Mouse (Mus musculus) CH12.LX (cell line): Measurements from ENCODE around the gene Hsbp1. TPM values are rescaled to one million over a fixed set of nuclear protein-coding genes. Genes with fewer than 3 reads are reported as not detected.

Source experiments
- DNase-seq: peaks from one replicate; pipeline ENCODE4 v3.0.0-alpha.2; 2013; ENCODE audit errors: extremely low read depth
- H3K27ac ChIP-seq: 2 replicates; pipeline ENCODE4 v1.5.1; 2012; ENCODE audit warnings: low read depth, mild to moderate bottlenecking, control low read depth, moderate library complexity; ENCODE audit not compliant: insufficient read depth
- H3K27me3 ChIP-seq: replicated peaks from 2 replicates; pipeline ENCODE3; 2012; ENCODE audit warnings: inconsistent platforms
- H3K36me3 ChIP-seq, 2 experiments: replicated peaks in 1 of 2; 2 replicates each; pipeline versions ENCODE3 to v1.6.1; 2012; ENCODE audit warnings: inconsistent platforms in 1 of 2, low read length in 1 of 2, mild to moderate bottlenecking in 1 of 2, mixed read lengths in 1 of 2, moderate library complexity in 1 of 2; ENCODE audit not compliant: control insufficient read depth in 1 of 2, insufficient read depth in 1 of 2
- H3K4me1 ChIP-seq, 2 experiments: 2 replicates each; pipeline ENCODE4 v1.6.1; 2012; ENCODE audit warnings: inconsistent platforms in 1 of 2, moderate library complexity in 1 of 2; ENCODE audit not compliant: insufficient read depth in 2 of 2, control insufficient read depth in 1 of 2
- H3K4me2 ChIP-seq: 2 replicates; pipeline ENCODE4 v1.6.1; 2012; ENCODE audit warnings: low read depth, mild to moderate bottlenecking, control low read depth; ENCODE audit not compliant: poor library complexity, insufficient read depth, severe bottlenecking
- H3K4me3 ChIP-seq, 3 experiments: fragments of 150-350 bp in 1 of 3; sonication (generic) in 1 of 3; replicated peaks in 1 of 3; 2 replicates each; pipeline versions ENCODE3 to v1.5.1; 2011 to 2012; ENCODE audit warnings: low read depth in 2 of 3, low read length in 2 of 3, mild to moderate bottlenecking in 2 of 3, moderate library complexity in 2 of 3, control low read depth in 1 of 3, improper control_type of control experiment in 1 of 3, inconsistent platforms in 1 of 3, mixed read lengths in 1 of 3; ENCODE audit not compliant: poor library complexity in 1 of 3
- H3K79me2 ChIP-seq: replicated peaks from 2 replicates; pipeline ENCODE4 v1.6.1; 2012; ENCODE audit warnings: mild to moderate bottlenecking, moderate library complexity; ENCODE audit not compliant: control insufficient read depth, poor library complexity, insufficient read depth, severe bottlenecking; ENCODE audit errors: extremely low read depth
- H3K9ac ChIP-seq: 2 replicates; pipeline ENCODE4 v1.6.1; 2012; ENCODE audit warnings: low read depth, mild to moderate bottlenecking, control low read depth, moderate library complexity; ENCODE audit not compliant: insufficient read depth
- H3K9me3 ChIP-seq: replicated peaks from 2 replicates; pipeline ENCODE3; 2012; ENCODE audit warnings: low read length, inconsistent platforms, mixed read lengths
- BHLHE40 ChIP-seq: IDR thresholded peaks from 2 replicates; pipeline ENCODE4 v1.6.1; 2011; ENCODE audit warnings: mild to moderate bottlenecking, low read depth, low read length, improper control_type of control experiment
- CHD2 ChIP-seq: IDR thresholded peaks from 2 replicates; pipeline ENCODE4 v1.6.1; 2011; ENCODE audit warnings: low read length, improper control_type of control experiment
- CTCF ChIP-seq, 2 experiments: IDR thresholded peaks in 1 of 2; conservative IDR thresholded peaks in 1 of 2; 2 replicates each; pipeline ENCODE4 v1.5.1; 2011 to 2012; ENCODE audit warnings: low read depth in 2 of 2, low read length in 2 of 2, improper control_type of control experiment in 1 of 2, inconsistent platforms in 1 of 2, mild to moderate bottlenecking in 1 of 2, moderate library complexity in 1 of 2
- HCFC1 ChIP-seq: IDR thresholded peaks from 2 replicates; pipeline ENCODE4 v1.6.1; 2012; ENCODE audit warnings: low read depth, mild to moderate bottlenecking, inconsistent platforms, low read length, improper control_type of control experiment
- JUND ChIP-seq: conservative IDR thresholded peaks from 2 replicates; pipeline ENCODE4 v1.6.1; 2011; ENCODE audit warnings: low read depth, low read length, improper control_type of control experiment
- MYC ChIP-seq: IDR thresholded peaks from 2 replicates; pipeline ENCODE4 v1.6.1; 2011; ENCODE audit warnings: low read depth, mild to moderate bottlenecking, improper control_type of control experiment, low read length
- POLR2AphosphoS2 ChIP-seq: IDR thresholded peaks from 2 replicates; pipeline ENCODE4 v1.6.1; 2011; ENCODE audit warnings: low read depth, low read length, improper control_type of control experiment
- RAD21 ChIP-seq: IDR thresholded peaks from 2 replicates; pipeline ENCODE4 v1.6.1; 2011; ENCODE audit warnings: low read depth, mild to moderate bottlenecking, low read length, improper control_type of control experiment, moderate library complexity
- RCOR1 ChIP-seq: conservative IDR thresholded peaks from 2 replicates; pipeline ENCODE4 v1.6.1; 2012; ENCODE audit warnings: low read depth, mild to moderate bottlenecking, inconsistent platforms, low read length, improper control_type of control experiment
- SMC3 ChIP-seq: IDR thresholded peaks from 2 replicates; pipeline ENCODE4 v1.6.1; 2011; ENCODE audit warnings: low read depth, low read length, improper control_type of control experiment
- UBTF ChIP-seq: IDR thresholded peaks from 2 replicates; pipeline ENCODE4 v1.6.1; 2012; ENCODE audit warnings: low read depth, mild to moderate bottlenecking, inconsistent platforms, low read length, improper control_type of control experiment, moderate library complexity
- USF1 ChIP-seq: IDR thresholded peaks from 2 replicates; pipeline ENCODE4 v1.6.1; 2014; ENCODE audit warnings: low read depth, mild to moderate bottlenecking, inconsistent platforms, low read length, improper control_type of control experiment
- ZKSCAN1 ChIP-seq: IDR thresholded peaks from 2 replicates; pipeline ENCODE4 v1.6.1; 2012; ENCODE audit warnings: low read depth, inconsistent platforms, low read length, improper control_type of control experiment, borderline replicate concordance
- dilution Hi-C: fragments of 300-500 bp; cut with MboI; formaldehyde crosslinking; loops from 2 replicates; pipeline ENCODE4 v1.14.3; 2020; ENCODE audit warnings: low sequenced_read_pairs; ENCODE audit not compliant: extremely low pct_unique_long_range_greater_than_20kb, extremely low pct_ligation_motif_present
- in situ Hi-C: fragments of 300-500 bp; cut with MboI; formaldehyde crosslinking; loops from 3 replicates; pipeline ENCODE4 v1.14.3; 2019; ENCODE audit warnings: low sequenced_read_pairs, low pct_ligation_motif_present, low pct_unique_long_range_greater_than_20kb, mixed read lengths
- polyA plus RNA-seq: library from polyadenylated mRNA; unstranded; fragments of >175 nt; gene quantifications from 2 replicates; pipeline ENCODE4 v1.2.1, GENCODE M21; 2012; ENCODE audit warnings: low read depth; ENCODE audit not compliant: insufficient read length
- total RNA-seq, 2 experiments: library from RNA; depleted of rRNA; stranded (reverse); fragments of 300-350 nt in 1 of 2; fragments of >200 nt in 1 of 2; gene quantifications; 2 replicates each; pipeline ENCODE4 v1.2.3; 2012 to 2014

The Hsbp1 gene
- total and polyA plus RNA-seq, 3 experiments = 55.8 to 66.9 (median 59.0) TPM

DNA sequence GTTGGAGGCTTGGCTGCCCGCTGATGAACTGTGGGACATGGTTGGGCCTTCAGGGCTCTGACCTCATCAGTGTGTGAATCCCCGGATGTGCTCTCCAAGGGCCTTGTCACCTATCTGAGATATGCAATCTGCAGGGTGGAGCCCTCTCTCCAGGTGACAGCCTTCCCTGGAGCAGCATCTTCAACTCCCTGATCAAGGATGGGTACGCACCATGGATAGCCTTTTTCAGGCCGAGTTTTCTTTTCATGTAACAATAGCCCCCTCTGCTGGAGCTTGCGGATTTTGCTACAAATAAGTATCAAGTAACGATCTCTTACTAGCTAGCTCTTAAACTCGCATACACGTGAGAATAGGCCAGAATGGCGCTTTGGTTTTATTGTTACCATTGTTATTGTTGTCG lies 40.2 kb downstream of the Hsbp1 start:
- Histone ChIP-seq H3K36me3 (no peaks in the 10 kb centered on the region), H3K27ac (no peak overlapping the region), H3K27me3 (peaks cover 52% of the 10 kb centered on the region), H3K9ac (no peak overlapping the region), H3K79me2 (no peaks in the 10 kb centered on the region), H3K4me2 (no peak overlapping the region), H3K9me3 (peaks cover 2% of the 10 kb centered on the region), H3K4me3 (no peak overlapping the region), H3K4me1 (no peaks in the 10 kb centered on the region)
- DNase-seq = peak; percentile 70
- in situ Hi-C loops = no loop called here
- dilution Hi-C loops = no loop called here
- TF ChIP-seq USF1 (no peak), RAD21 (peak; percentile 77), CTCF (conservative IDR thresholded peaks at IDR 0.05 in 1 of 2, IDR thresholded peaks at IDR 0.05 in 1 of 2; ENCODE audit: low read depth in 2 of 2, low read length in 2 of 2) (peak; percentile 50 to 82; a peak in 3 of 4 replicates), MYC (no peak), SMC3 (peak; percentile 40), BHLHE40 (no peak), HCFC1 (no peak)

DNA sequence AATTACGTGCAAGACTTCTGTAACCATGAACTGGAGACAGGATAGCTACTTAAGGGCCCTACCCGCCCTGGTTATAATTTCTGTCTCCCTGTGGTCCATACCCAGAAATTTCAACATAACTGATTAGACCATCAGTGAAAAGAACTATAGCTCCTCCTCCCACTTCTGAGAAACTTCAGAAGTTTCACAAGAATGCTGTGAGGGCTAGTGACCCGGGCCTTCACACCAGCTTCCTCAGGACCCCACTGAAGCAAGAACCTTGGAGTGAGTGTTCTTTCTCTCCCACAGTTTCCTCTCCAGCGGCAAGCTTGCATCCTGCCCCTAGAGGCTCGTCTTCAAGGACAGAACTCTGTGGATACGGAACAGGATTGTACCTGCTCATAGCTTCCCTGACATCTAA lies 41.6 kb downstream of the Hsbp1 start:
- Histone ChIP-seq H3K4me2 (no peak overlapping the region), H3K27ac (no peak overlapping the region), H3K4me3 (no peak overlapping the region), H3K4me1 (no peaks in the 10 kb centered on the region), H3K36me3 (no peaks in the 10 kb centered on the region), H3K9ac (no peak overlapping the region), H3K27me3 (peaks cover 61% of the 10 kb centered on the region), H3K9me3 (peaks cover 2% of the 10 kb centered on the region), H3K79me2 (no peaks in the 10 kb centered on the region)
- TF ChIP-seq RAD21 = no peak
- no peak for TF ChIP-seq UBTF
- in situ Hi-C loops = no loop called here
- dilution Hi-C loops = no loop called here
- no peak for DNase-seq

GRCm38 (mm10) chr8:119386988-119387387 lies 42.7 kb downstream of the Hsbp1 start:
- H3K27ac ChIP-seq = no peak overlapping the region
- H3K4me1 ChIP-seq = no peaks in the 10 kb centered on the region
- no peak overlapping the region for H3K4me3 ChIP-seq
- TF ChIP-seq JUND = no peak
- TF ChIP-seq ZKSCAN1 = no peak
- TF ChIP-seq CHD2 = no peak
- TF ChIP-seq BHLHE40 = no peak
- no peak for TF ChIP-seq RCOR1
- TF ChIP-seq POLR2AphosphoS2 = no peak
- no peak for TF ChIP-seq HCFC1
- no peak for TF ChIP-seq CTCF (conservative IDR thresholded peaks at IDR 0.05 in 1 of 2, IDR thresholded peaks at IDR 0.05 in 1 of 2; ENCODE audit: low read depth in 2 of 2, low read length in 2 of 2)
- peaks cover 2% of the 10 kb centered on the region for H3K9me3 ChIP-seq
- H3K36me3 ChIP-seq = no peaks in the 10 kb centered on the region
- DNase-seq = no peak
- no peaks in the 10 kb centered on the region for H3K79me2 ChIP-seq
- in situ Hi-C loops (no loop called here), dilution Hi-C loops (no loop called here)
- H3K27me3 ChIP-seq = peaks cover 63% of the 10 kb centered on the region
- H3K9ac ChIP-seq = no peak overlapping the region
- no peak overlapping the region for H3K4me2 ChIP-seq
